Mouse (Mus musculus): ENCODE measurements around the gene Cd19. TPM values are rescaled to one million over a fixed set of nuclear protein-coding genes. Genes with fewer than 3 reads are reported as not detected.

Cd19 gene
- total and polyA plus RNA-seq, 2 experiments = 0.18 to 1.7 TPM

GRCm38 (mm10) chr7:126452244-126452643 is 37.6 kb upstream of the Cd19 start:
- no peak for TF ChIP-seq CTCF (IDR thresholded peaks at IDR 0.05; ENCODE audit: low read depth, low read length)
- TF ChIP-seq POLR2A (IDR thresholded peaks at IDR 0.05; ENCODE audit: extremely low read depth, insufficient read depth, low read length) = no peak

GRCm38 (mm10) chr7:126450641-126451040 is 36.0 kb upstream of the Cd19 start:
- Histone ChIP-seq H3K27me3 (ENCODE audit: control insufficient read depth, insufficient read depth, low read length) (no peaks in the 10 kb centered on the region), H3K9ac (ENCODE audit: low read depth, low read length) (no peak overlapping the region), H3K79me2 (ENCODE audit: control insufficient read depth, insufficient read depth, low read length) (no peaks in the 10 kb centered on the region), H3K4me3 (ENCODE audit: insufficient read depth, low read depth, low read length) (no peak overlapping the region), H3K4me1 (ENCODE audit: control insufficient read depth, insufficient read depth, low read length) (no peaks in the 10 kb centered on the region), H3K36me3 (ENCODE audit: control insufficient read depth, insufficient read depth, low read length) (no peaks in the 10 kb centered on the region; the same call in 1 of the 2 replicates), H3K27ac (replicated peaks; ENCODE audit: insufficient read depth, low read depth, low read length) (no peak overlapping the region)
- no peak for DNase-seq (ENCODE audit: extremely low read depth, low read depth, low spot score)
- WGBS = 89% methylated on average over 6 of the region's 6 CpGs
- TF ChIP-seq POLR2A (IDR thresholded peaks at IDR 0.05; ENCODE audit: extremely low read depth, insufficient read depth, low read length) (no peak), CTCF (IDR thresholded peaks at IDR 0.05; ENCODE audit: low read depth, low read length) (no peak)

More at GRCm38 (mm10) chr7:126452244-126452643, 37.6 kb upstream of the Cd19 start:
- no peak overlapping the region for H3K9ac ChIP-seq (ENCODE audit: low read depth, low read length)
- WGBS = 94% methylated on average over 3 of the region's 3 CpGs
- no peak for DNase-seq (ENCODE audit: extremely low read depth, low read depth, low spot score)
- H3K4me3 ChIP-seq (ENCODE audit: insufficient read depth, low read depth, low read length) = no peak overlapping the region
- H3K79me2 ChIP-seq (ENCODE audit: control insufficient read depth, insufficient read depth, low read length) = no peaks in the 10 kb centered on the region
- H3K27me3 ChIP-seq (ENCODE audit: control insufficient read depth, insufficient read depth, low read length) = no peaks in the 10 kb centered on the region
- H3K36me3 ChIP-seq (ENCODE audit: control insufficient read depth, insufficient read depth, low read length) = no peaks in the 10 kb centered on the region
- no peak overlapping the region for H3K27ac ChIP-seq (replicated peaks; ENCODE audit: insufficient read depth, low read depth, low read length)
- H3K4me1 ChIP-seq (ENCODE audit: control insufficient read depth, insufficient read depth, low read length) = no peaks in the 10 kb centered on the region

GRCm38 (mm10) chr7:126449991-126450390 is 35.3 kb upstream of the Cd19 start:
- no peak for DNase-seq (ENCODE audit: extremely low read depth, low read depth, low spot score)
- H3K27me3 ChIP-seq (ENCODE audit: control insufficient read depth, insufficient read depth, low read length) = no peaks in the 10 kb centered on the region
- H3K79me2 ChIP-seq (ENCODE audit: control insufficient read depth, insufficient read depth, low read length) = no peaks in the 10 kb centered on the region
- TF ChIP-seq POLR2A (IDR thresholded peaks at IDR 0.05; ENCODE audit: extremely low read depth, insufficient read depth, low read length) (no peak), CTCF (IDR thresholded peaks at IDR 0.05; ENCODE audit: low read depth, low read length) (no peak)
- no peak overlapping the region for H3K9ac ChIP-seq (ENCODE audit: low read depth, low read length)
- 91% methylated on average over 18 of the region's 18 CpGs for WGBS
- H3K4me3 ChIP-seq (ENCODE audit: insufficient read depth, low read depth, low read length) = no peak overlapping the region
- peaks cover 5% of the 10 kb centered on the region; the same call in 1 of the 2 replicates for H3K36me3 ChIP-seq (ENCODE audit: control insufficient read depth, insufficient read depth, low read length)
- no peaks in the 10 kb centered on the region for H3K4me1 ChIP-seq (ENCODE audit: control insufficient read depth, insufficient read depth, low read length)
- H3K27ac ChIP-seq (replicated peaks; ENCODE audit: insufficient read depth, low read depth, low read length) = no peak overlapping the region

DNA sequence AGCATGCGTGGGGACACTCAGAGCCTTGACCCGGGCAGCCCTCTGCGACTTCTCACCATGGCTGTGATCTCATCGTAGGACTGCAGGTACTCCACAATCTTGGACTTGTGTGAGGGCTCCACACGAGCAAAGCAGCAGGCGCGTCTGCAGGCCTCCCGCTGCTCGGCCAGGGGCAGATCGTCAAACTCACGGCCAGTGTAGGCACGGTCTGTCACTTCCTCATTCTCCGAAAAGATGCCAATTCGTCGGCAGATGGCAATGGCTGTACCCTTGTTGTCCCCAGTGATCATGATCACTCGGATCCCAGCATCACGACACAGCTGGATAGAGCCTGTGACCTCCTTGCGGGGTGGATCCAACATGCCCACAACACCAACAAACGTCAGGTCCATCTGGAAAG is 33.8 kb upstream of the Cd19 start:
- no peak for DNase-seq (ENCODE audit: extremely low read depth, low read depth, low spot score)
- Histone ChIP-seq H3K27ac (replicated peaks; ENCODE audit: insufficient read depth, low read depth, low read length) (no peak overlapping the region), H3K27me3 (ENCODE audit: control insufficient read depth, insufficient read depth, low read length) (no peaks in the 10 kb centered on the region), H3K79me2 (ENCODE audit: control insufficient read depth, insufficient read depth, low read length) (no peaks in the 10 kb centered on the region), H3K4me3 (ENCODE audit: insufficient read depth, low read depth, low read length) (no peak overlapping the region), H3K36me3 (ENCODE audit: control insufficient read depth, insufficient read depth, low read length) (peaks cover 9% of the 10 kb centered on the region; the same call in 1 of the 2 replicates), H3K9ac (ENCODE audit: low read depth, low read length) (no peak overlapping the region), H3K4me1 (ENCODE audit: control insufficient read depth, insufficient read depth, low read length) (no peaks in the 10 kb centered on the region)
- TF ChIP-seq CTCF (IDR thresholded peaks at IDR 0.05; ENCODE audit: low read depth, low read length) (no peak), POLR2A (IDR thresholded peaks at IDR 0.05; ENCODE audit: extremely low read depth, insufficient read depth, low read length) (no peak)
- WGBS = 91% methylated on average over 19 of the region's 19 CpGs

DNA sequence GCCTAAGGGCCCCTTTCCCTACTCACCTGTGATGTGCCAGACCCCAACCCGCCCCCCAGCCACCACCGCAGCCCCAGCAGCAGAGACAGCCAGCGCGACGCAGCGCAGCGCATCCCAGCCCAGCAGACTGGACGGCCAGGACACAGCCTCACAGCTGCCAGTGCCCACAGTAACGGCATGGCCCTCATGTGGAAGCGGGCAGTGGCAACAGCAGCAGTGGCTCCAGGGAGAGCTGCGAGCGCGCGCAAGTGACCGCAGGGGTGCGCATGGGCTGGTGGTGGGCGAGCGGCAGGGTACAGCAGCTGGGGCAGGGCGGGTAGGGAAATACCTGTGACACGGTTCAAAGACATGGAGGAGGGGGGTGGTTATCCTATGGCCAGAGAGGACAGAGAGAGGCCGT is 31.5 kb upstream of the Cd19 start:
- Histone ChIP-seq H3K4me1 (ENCODE audit: control insufficient read depth, insufficient read depth, low read length) (no peaks in the 10 kb centered on the region), H3K79me2 (ENCODE audit: control insufficient read depth, insufficient read depth, low read length) (no peaks in the 10 kb centered on the region), H3K4me3 (ENCODE audit: insufficient read depth, low read depth, low read length) (no peak overlapping the region), H3K9ac (ENCODE audit: low read depth, low read length) (no peak overlapping the region), H3K27ac (replicated peaks; ENCODE audit: insufficient read depth, low read depth, low read length) (no peak overlapping the region), H3K36me3 (ENCODE audit: control insufficient read depth, insufficient read depth, low read length) (peaks cover 14% of the 10 kb centered on the region), H3K27me3 (ENCODE audit: control insufficient read depth, insufficient read depth, low read length) (no peaks in the 10 kb centered on the region)
- WGBS = 97% methylated on average over 21 of the region's 21 CpGs
- no peak for DNase-seq (ENCODE audit: extremely low read depth, low read depth, low spot score)
- TF ChIP-seq CTCF (IDR thresholded peaks at IDR 0.05; ENCODE audit: low read depth, low read length) (no peak), POLR2A (IDR thresholded peaks at IDR 0.05; ENCODE audit: extremely low read depth, insufficient read depth, low read length) (no peak)

GRCm38 (mm10) chr7:126445104-126445815 is 30.6 kb upstream of the Cd19 start:
- Histone ChIP-seq H3K9ac (ENCODE audit: low read depth, low read length) (no peak overlapping the region), H3K36me3 (ENCODE audit: control insufficient read depth, insufficient read depth, low read length) (peaks cover 14% of the 10 kb centered on the region), H3K27me3 (ENCODE audit: control insufficient read depth, insufficient read depth, low read length) (no peaks in the 10 kb centered on the region), H3K4me3 (ENCODE audit: insufficient read depth, low read depth, low read length) (no peak overlapping the region), H3K27ac (replicated peaks; ENCODE audit: insufficient read depth, low read depth, low read length) (no peak overlapping the region), H3K79me2 (ENCODE audit: control insufficient read depth, insufficient read depth, low read length) (no peaks in the 10 kb centered on the region), H3K4me1 (ENCODE audit: control insufficient read depth, insufficient read depth, low read length) (no peaks in the 10 kb centered on the region)
- TF ChIP-seq CTCF (IDR thresholded peaks at IDR 0.05; ENCODE audit: low read depth, low read length) = no peak
- TF ChIP-seq POLR2A (IDR thresholded peaks at IDR 0.05; ENCODE audit: extremely low read depth, insufficient read depth, low read length) = no peak
- DNase-seq (ENCODE audit: extremely low read depth, low read depth, low spot score) = no peak
- 97% methylated on average over 15 of the region's 15 CpGs for WGBS
